Mouse (Mus musculus): ENCODE data around the gene Dnaja3. TPM values are rescaled to one million over a fixed set of nuclear protein-coding genes. Genes with fewer than 3 reads are reported as not detected.
A peak's percentile ranks its signal among the peaks of the same experiment; 100 is the strongest.

Dnaja3 gene
- polyA plus RNA-seq, 1 experiment = 69.5 TPM

- no peak overlapping the region for H3K4me2 ChIP-seq (ENCODE audit: low read depth)
- no peak overlapping the region for H3K4me3 ChIP-seq
- TF ChIP-seq MYOG (IDR thresholded peaks at IDR 0.05; ENCODE audit: control insufficient read depth in 1 of 3, insufficient read depth in 1 of 3, insufficient read length in 2 of 3, low read depth in 2 of 3) = peak in 1 of 3 experiments; percentile 62
- TF ChIP-seq SRF (IDR thresholded peaks at IDR 0.05; ENCODE audit: control insufficient read depth, insufficient read length, low read depth) = no peak
- peak in 2 of 3 experiments; percentile 29 to 65 for TF ChIP-seq MYOD1 (IDR thresholded peaks at IDR 0.05; ENCODE audit: control insufficient read depth in 1 of 3, insufficient read length in 2 of 3, low read depth in 2 of 3)
- TF ChIP-seq CEBPB (IDR thresholded peaks at IDR 0.05; ENCODE audit: insufficient read depth, poor library complexity, severe bottlenecking) = peak; percentile 44; the same call in 1 of the 2 replicates
- TF ChIP-seq POLR2A (IDR thresholded peaks at IDR 0.05; ENCODE audit: insufficient read length, low read depth) = no peak
- H3ac ChIP-seq (ENCODE audit: control insufficient read depth, insufficient read length) = no peak overlapping the region
- H3K36me3 ChIP-seq (ENCODE audit: control insufficient read depth, insufficient read depth) = peaks cover 14% of the 10 kb centered on the region
- no peaks in the 10 kb centered on the region for H3K27me3 ChIP-seq (ENCODE audit: control insufficient read depth, insufficient read depth, insufficient read length)
- peaks cover 72% of the 10 kb centered on the region for H3K79me2 ChIP-seq (ENCODE audit: control insufficient read depth, insufficient read depth)
Measured at GRCm38 (mm10) chr16:4606431-4607084, 33.2 kb upstream of the Dnaja3 start.

GRCm38 (mm10) chr16:4607818-4608531 lies 31.8 kb upstream of the Dnaja3 start:
- H3K4me2 ChIP-seq (ENCODE audit: low read depth) = peak overlapping the region; percentile 60
- no peak for TF ChIP-seq POLR2A (IDR thresholded peaks at IDR 0.05; ENCODE audit: insufficient read length, low read depth)
- no peak for TF ChIP-seq USF1 (IDR thresholded peaks at IDR 0.05; ENCODE audit: low read depth)
- TF ChIP-seq CEBPB (IDR thresholded peaks at IDR 0.05; ENCODE audit: insufficient read depth, poor library complexity, severe bottlenecking) = no peak
- TF ChIP-seq E2F4 (IDR thresholded peaks at IDR 0.05; ENCODE audit: insufficient read depth) = no peak
- no peak for TF ChIP-seq POLR2AphosphoS2 (IDR thresholded peaks at IDR 0.05; ENCODE audit: insufficient read length, low read depth)
- no peak for TF ChIP-seq MYOG (IDR thresholded peaks at IDR 0.05; ENCODE audit: control insufficient read depth in 1 of 3, insufficient read depth in 1 of 3, insufficient read length in 2 of 3, low read depth in 2 of 3)

GRCm38 (mm10) chr16:4608532-4609059 lies 31.2 kb upstream of the Dnaja3 start:
- no peak for TF ChIP-seq MAX (IDR thresholded peaks at IDR 0.05; ENCODE audit: low read depth)
- TF ChIP-seq MYOG (IDR thresholded peaks at IDR 0.05; ENCODE audit: control insufficient read depth in 1 of 3, insufficient read depth in 1 of 3, insufficient read length in 2 of 3, low read depth in 2 of 3) = no peak
- TF ChIP-seq REST (IDR thresholded peaks at IDR 0.05; ENCODE audit: insufficient read depth, insufficient read length) = no peak
- TF ChIP-seq CEBPB (IDR thresholded peaks at IDR 0.05; ENCODE audit: insufficient read depth, poor library complexity, severe bottlenecking) = no peak
- TF ChIP-seq TCF12 (IDR thresholded peaks at IDR 0.05; ENCODE audit: insufficient read depth, poor library complexity, severe bottlenecking) = no peak
- no peak for TF ChIP-seq TCF3 (IDR thresholded peaks at IDR 0.05; ENCODE audit: insufficient read length, low read depth)
- H3ac ChIP-seq (ENCODE audit: control insufficient read depth, insufficient read length) = no peak overlapping the region
- H3K4me2 ChIP-seq (ENCODE audit: low read depth) = peak overlapping the region; percentile 60
- H3K27me3 ChIP-seq (ENCODE audit: control insufficient read depth, insufficient read depth, insufficient read length) = no peaks in the 10 kb centered on the region
- H3K36me3 ChIP-seq (ENCODE audit: control insufficient read depth, insufficient read depth) = peaks cover 21% of the 10 kb centered on the region
- H3K4me3 ChIP-seq = no peak overlapping the region
- H3K79me2 ChIP-seq (ENCODE audit: control insufficient read depth, insufficient read depth) = peaks cover 52% of the 10 kb centered on the region

More at GRCm38 (mm10) chr16:4607818-4608531, 31.8 kb upstream of the Dnaja3 start:
- peaks cover 21% of the 10 kb centered on the region for H3K36me3 ChIP-seq (ENCODE audit: control insufficient read depth, insufficient read depth)
- H3K27me3 ChIP-seq (ENCODE audit: control insufficient read depth, insufficient read depth, insufficient read length) = no peaks in the 10 kb centered on the region
- no peak overlapping the region for H3ac ChIP-seq (ENCODE audit: control insufficient read depth, insufficient read length)
- H3K79me2 ChIP-seq (ENCODE audit: control insufficient read depth, insufficient read depth) = peaks cover 58% of the 10 kb centered on the region
- no peak overlapping the region for H3K4me3 ChIP-seq

- no peak overlapping the region for H3K4me2 ChIP-seq (ENCODE audit: low read depth)
- H3K4me3 ChIP-seq = no peak overlapping the region
- H3K79me2 ChIP-seq (ENCODE audit: control insufficient read depth, insufficient read depth) = peaks cover 27% of the 10 kb centered on the region
- TF ChIP-seq TCF3 (IDR thresholded peaks at IDR 0.05; ENCODE audit: insufficient read length, low read depth) (no peak), USF1 (IDR thresholded peaks at IDR 0.05; ENCODE audit: low read depth) (no peak), MYOD1 (IDR thresholded peaks at IDR 0.05; ENCODE audit: control insufficient read depth in 1 of 3, insufficient read length in 2 of 3, low read depth in 2 of 3) (no peak), CEBPB (IDR thresholded peaks at IDR 0.05; ENCODE audit: insufficient read depth, poor library complexity, severe bottlenecking) (no peak), MAX (IDR thresholded peaks at IDR 0.05; ENCODE audit: low read depth) (no peak), POLR2A (IDR thresholded peaks at IDR 0.05; ENCODE audit: insufficient read length, low read depth) (no peak), SRF (IDR thresholded peaks at IDR 0.05; ENCODE audit: control insufficient read depth, insufficient read length, low read depth) (no peak), TCF12 (IDR thresholded peaks at IDR 0.05; ENCODE audit: insufficient read depth, poor library complexity, severe bottlenecking) (no peak), MYOG (IDR thresholded peaks at IDR 0.05; ENCODE audit: control insufficient read depth in 1 of 3, insufficient read depth in 1 of 3, insufficient read length in 2 of 3, low read depth in 2 of 3) (no peak), POLR2AphosphoS2 (IDR thresholded peaks at IDR 0.05; ENCODE audit: insufficient read length, low read depth) (no peak), REST (IDR thresholded peaks at IDR 0.05; ENCODE audit: insufficient read depth, insufficient read length) (no peak), E2F4 (IDR thresholded peaks at IDR 0.05; ENCODE audit: insufficient read depth) (no peak)
- H3K27me3 ChIP-seq (ENCODE audit: control insufficient read depth, insufficient read depth, insufficient read length) = no peaks in the 10 kb centered on the region
- H3ac ChIP-seq (ENCODE audit: control insufficient read depth, insufficient read length) = no peak overlapping the region
- H3K36me3 ChIP-seq (ENCODE audit: control insufficient read depth, insufficient read depth) = peaks cover 24% of the 10 kb centered on the region
Measured at GRCm38 (mm10) chr16:4611193-4611592, 28.6 kb upstream of the Dnaja3 start.
